Mouse (Mus musculus) kidney, adult 2 months (tissue): ENCODE measurements around the gene Dnlz. TPM values are rescaled to one million over a fixed set of nuclear protein-coding genes. Genes with fewer than 3 reads are reported as not detected.
A peak's percentile ranks its signal among the peaks of the same experiment; 100 is the strongest.

Source experiments
- DNase-seq: peaks from one replicate; pipeline ENCODE4 v3.0.0; 2021
- H3K27ac ChIP-seq: fragments of 200-500 bp; 2 replicates; pipeline ENCODE4 v1.5.1; 2012; ENCODE audit warnings: low read depth, low read length, control low read depth, inconsistent platforms; ENCODE audit not compliant: insufficient read depth
- H3K27me3 ChIP-seq: fragments of 200-500 bp; replicated peaks from 2 replicates; pipeline ENCODE4 v1.6.1; 2012; ENCODE audit warnings: mild to moderate bottlenecking, moderate library complexity, low read length, inconsistent platforms; ENCODE audit not compliant: control insufficient read depth, insufficient read depth
- H3K36me3 ChIP-seq: fragments of 200-500 bp; 2 replicates; pipeline ENCODE4 v1.6.1; 2012; ENCODE audit warnings: mild to moderate bottlenecking, moderate library complexity, low read length, inconsistent platforms; ENCODE audit not compliant: control insufficient read depth, insufficient read depth
- H3K4me1 ChIP-seq: fragments of 200-500 bp; 2 replicates; pipeline ENCODE4 v1.6.1; 2011; ENCODE audit warnings: low read length; ENCODE audit not compliant: control insufficient read depth, insufficient read depth
- H3K4me3 ChIP-seq: fragments of 200-500 bp; 2 replicates; pipeline ENCODE4 v1.5.1; 2011; ENCODE audit warnings: mild to moderate bottlenecking, low read depth, low read length, control low read depth; ENCODE audit not compliant: insufficient read depth
- CTCF ChIP-seq: fragments of 200-500 bp; conservative IDR thresholded peaks from 2 replicates; pipeline ENCODE4 v1.5.1; 2011; ENCODE audit warnings: low read depth, mild to moderate bottlenecking, control low read depth, low read length, moderate library complexity, mixed read lengths; ENCODE audit not compliant: insufficient read depth, insufficient read length
- POLR2A ChIP-seq: fragments of 200-500 bp; IDR thresholded peaks from one replicate; pipeline ENCODE4 v1.6.1; 2011; ENCODE audit warnings: low read depth, low read length, control low read depth
- WGBS: fragments of 180-500 bp; shearing (Covaris S2); methylation state at CpG from one replicate; pipeline ENCODE4 v1.1.7; 2018; 5-methylcytosine and 5-hydroxymethylcytosine counted together
- polyA plus RNA-seq: library from polyadenylated mRNA; depleted of rRNA; stranded (reverse); fragments of >200 nt; gene quantifications from 2 replicates; pipeline ENCODE4 v1.2.3, GENCODE M21; 2012

Gene Dnlz
- polyA plus RNA-seq, 1 experiment: 28.8 TPM

GRCm38 (mm10) chr2:26367911-26368310 is 16.0 kb upstream of the Dnlz start:
- no peak for TF ChIP-seq POLR2A
- no peak for TF ChIP-seq CTCF
- WGBS: 95% methylated on average over 6 of the region's 6 CpGs
- Histone ChIP-seq H3K36me3 (no peaks in the 10 kb centered on the region), H3K4me3 (no peak overlapping the region), H3K27me3 (no peaks in the 10 kb centered on the region), H3K27ac (no peak overlapping the region), H3K4me1 (no peaks in the 10 kb centered on the region)
- DNase-seq: no peak

GRCm38 (mm10) chr2:26364738-26365465 is 13.0 kb upstream of the Dnlz start:
- Histone ChIP-seq H3K27me3 (no peaks in the 10 kb centered on the region), H3K4me3 (no peak overlapping the region), H3K36me3 (no peaks in the 10 kb centered on the region), H3K27ac (no peak overlapping the region), H3K4me1 (no peaks in the 10 kb centered on the region)
- peak; percentile 72 for DNase-seq
- WGBS: 60% methylated on average over 10 of the region's 10 CpGs
- no peak for TF ChIP-seq POLR2A
- TF ChIP-seq CTCF: no peak

GRCm38 (mm10) chr2:26363481-26363880 is 11.6 kb upstream of the Dnlz start:
- Histone ChIP-seq H3K27me3 (no peaks in the 10 kb centered on the region), H3K4me3 (no peak overlapping the region), H3K4me1 (no peaks in the 10 kb centered on the region), H3K27ac (no peak overlapping the region), H3K36me3 (no peaks in the 10 kb centered on the region)
- TF ChIP-seq CTCF (no peak), POLR2A (no peak)
- no peak for DNase-seq
- 76% methylated on average over 5 of the region's 5 CpGs for WGBS

- DNase-seq: no peak
- H3K4me1 ChIP-seq: no peaks in the 10 kb centered on the region; the same call in 1 of the 2 replicates
- 88% methylated on average over 5 of the region's 5 CpGs for WGBS
- H3K4me3 ChIP-seq: no peak overlapping the region
- no peaks in the 10 kb centered on the region for H3K36me3 ChIP-seq
- H3K27me3 ChIP-seq: no peaks in the 10 kb centered on the region
- TF ChIP-seq POLR2A: no peak
- TF ChIP-seq CTCF: no peak
- H3K27ac ChIP-seq: no peak overlapping the region
Measured at GRCm38 (mm10) chr2:26362991-26363390, 11.1 kb upstream of the Dnlz start.

GRCm38 (mm10) chr2:26360772-26361171 is 8.9 kb upstream of the Dnlz start, which contains the start of gene Card9:
Card9 (minus strand) TSS chr2:26360918.
- peaks cover 4% of the 10 kb centered on the region; the same call in 1 of the 2 replicates for H3K4me1 ChIP-seq
- 45% methylated on average over 3 of the region's 3 CpGs for WGBS
- DNase-seq: no peak
- H3K36me3 ChIP-seq: no peaks in the 10 kb centered on the region
- no peaks in the 10 kb centered on the region for H3K27me3 ChIP-seq
- TF ChIP-seq POLR2A: no peak
- TF ChIP-seq CTCF: no peak
- H3K27ac ChIP-seq: no peak within 1 kb of the TSS
- no peak within 1 kb of the TSS for H3K4me3 ChIP-seq

- 72% methylated on average over 6 of the region's 6 CpGs for WGBS
- no peak for TF ChIP-seq POLR2A
- Histone ChIP-seq H3K27ac (no peak overlapping the region), H3K4me3 (no peak overlapping the region), H3K27me3 (no peaks in the 10 kb centered on the region), H3K36me3 (no peaks in the 10 kb centered on the region), H3K4me1 (peaks cover 4% of the 10 kb centered on the region; the same call in 1 of the 2 replicates)
- no peak for DNase-seq
Measured at GRCm38 (mm10) chr2:26359983-26360382, 8.1 kb upstream of the Dnlz start.

- no peaks in the 10 kb centered on the region for H3K36me3 ChIP-seq
- no peak overlapping the region for H3K27ac ChIP-seq
- 90% methylated on average over 13 of the region's 13 CpGs for whole genome bisulfite sequencing
- DNase-seq: no peak
- TF ChIP-seq POLR2A: no peak
- TF ChIP-seq CTCF: no peak
- peaks cover 4% of the 10 kb centered on the region; the same call in 1 of the 2 replicates for H3K4me1 ChIP-seq
- H3K27me3 ChIP-seq: no peaks in the 10 kb centered on the region
- no peak overlapping the region for H3K4me3 ChIP-seq
Measured at GRCm38 (mm10) chr2:26358667-26359320, 6.9 kb upstream of the Dnlz start.

- 40% methylated on average over 15 of the region's 15 CpGs for WGBS
- peak; percentile 91 for DNase-seq
Measured at GRCm38 (mm10) chr2:26357484-26357883, 5.6 kb upstream of the Dnlz start.

More at GRCm38 (mm10) chr2:26357484-26357883, 5.6 kb upstream of the Dnlz start:
- Histone ChIP-seq H3K27ac (no peak overlapping the region), H3K4me3 (no peak overlapping the region), H3K36me3 (no peaks in the 10 kb centered on the region), H3K27me3 (no peaks in the 10 kb centered on the region), H3K4me1 (peaks cover 8% of the 10 kb centered on the region; the same call in 1 of the 2 replicates)
- TF ChIP-seq CTCF (no peak; the same call in 1 of the 2 replicates), POLR2A (no peak)
